Mouse (Mus musculus) myocyte (in vitro differentiated cells): Measurements from ENCODE around the gene Ctns. TPM values are rescaled to one million over a fixed set of nuclear protein-coding genes. Genes with fewer than 3 reads are reported as not detected.

ENCODE experiments used
- H3K27me3 ChIP-seq: one replicate; pipeline ENCODE4 v1.6.1; 2011; ENCODE audit not compliant: control insufficient read depth, insufficient read depth, insufficient read length
- H3K36me3 ChIP-seq: one replicate; pipeline ENCODE4 v1.6.1; 2011; ENCODE audit not compliant: control insufficient read depth, insufficient read depth
- H3K4me2 ChIP-seq: one replicate; pipeline ENCODE4 v1.6.1; 2011; ENCODE audit warnings: low read depth, control low read depth
- H3K4me3 ChIP-seq: one replicate; pipeline ENCODE4 v1.5.1; 2011; ENCODE audit warnings: mild to moderate bottlenecking, control low read depth, moderate library complexity
- H3K79me2 ChIP-seq: one replicate; pipeline ENCODE4 v1.6.1; 2011; ENCODE audit not compliant: control insufficient read depth, insufficient read depth
- H3ac ChIP-seq: one replicate; pipeline ENCODE4 v1.6.1; 2011; ENCODE audit not compliant: control insufficient read depth, insufficient read length
- CEBPB ChIP-seq: IDR thresholded peaks from 2 replicates; pipeline ENCODE4 v1.6.1; 2011; ENCODE audit warnings: mild to moderate bottlenecking, moderate library complexity; ENCODE audit not compliant: poor library complexity, insufficient read depth, severe bottlenecking
- E2F4 ChIP-seq: IDR thresholded peaks from one replicate; pipeline ENCODE4 v1.6.1; 2011; ENCODE audit warnings: mild to moderate bottlenecking, control low read depth, moderate library complexity; ENCODE audit not compliant: insufficient read depth
- MAX ChIP-seq: IDR thresholded peaks from one replicate; pipeline ENCODE4 v1.6.1; 2011; ENCODE audit warnings: low read depth, mild to moderate bottlenecking, control low read depth
- MYOD1 ChIP-seq, 3 experiments: IDR thresholded peaks; one replicate each; pipeline ENCODE4 v1.6.1; 2011; ENCODE audit warnings: control low read depth in 2 of 3, low read depth in 2 of 3, mild to moderate bottlenecking in 2 of 3, moderate library complexity in 1 of 3; ENCODE audit not compliant: insufficient read length in 2 of 3, control insufficient read depth in 1 of 3
- MYOG ChIP-seq, 3 experiments: IDR thresholded peaks; one replicate each; pipeline ENCODE4 v1.6.1; 2011; ENCODE audit warnings: control low read depth in 2 of 3, low read depth in 2 of 3, mild to moderate bottlenecking in 2 of 3; ENCODE audit not compliant: insufficient read length in 2 of 3, control insufficient read depth in 1 of 3, insufficient read depth in 1 of 3
- POLR2A ChIP-seq: IDR thresholded peaks from one replicate; pipeline ENCODE4 v1.6.1; 2011; ENCODE audit warnings: low read depth, mild to moderate bottlenecking, control low read depth, moderate library complexity; ENCODE audit not compliant: insufficient read length
- POLR2AphosphoS2 ChIP-seq: IDR thresholded peaks from one replicate; pipeline ENCODE4 v1.6.1; 2011; ENCODE audit warnings: low read depth, control low read depth; ENCODE audit not compliant: insufficient read length
- REST ChIP-seq: IDR thresholded peaks from one replicate; pipeline ENCODE4 v1.6.1; 2011; ENCODE audit warnings: mild to moderate bottlenecking, control low read depth, moderate library complexity; ENCODE audit not compliant: insufficient read depth, insufficient read length
- SRF ChIP-seq: IDR thresholded peaks from one replicate; pipeline ENCODE4 v1.6.1; 2011; ENCODE audit warnings: low read depth; ENCODE audit not compliant: control insufficient read depth, insufficient read length
- TCF12 ChIP-seq: IDR thresholded peaks from one replicate; pipeline ENCODE4 v1.6.1; 2011; ENCODE audit warnings: mild to moderate bottlenecking, control low read depth; ENCODE audit not compliant: poor library complexity, insufficient read depth, severe bottlenecking
- TCF3 ChIP-seq: IDR thresholded peaks from one replicate; pipeline ENCODE4 v1.6.1; 2011; ENCODE audit warnings: low read depth, control low read depth; ENCODE audit not compliant: insufficient read length
- USF1 ChIP-seq: IDR thresholded peaks from one replicate; pipeline ENCODE4 v1.6.1; 2011; ENCODE audit warnings: low read depth, mild to moderate bottlenecking, control low read depth, moderate library complexity
- polyA plus RNA-seq: library from polyadenylated mRNA; unstranded; fragments of >200 nt; fragmentation: generic; extraction: Trizol; gene quantifications from one replicate; pipeline ENCODE4 v1.2.1, GENCODE M21; 2012; ENCODE audit warnings: missing spikeins

Ctns gene
- polyA plus RNA-seq, 1 experiment, result 11.6 TPM

DNA sequence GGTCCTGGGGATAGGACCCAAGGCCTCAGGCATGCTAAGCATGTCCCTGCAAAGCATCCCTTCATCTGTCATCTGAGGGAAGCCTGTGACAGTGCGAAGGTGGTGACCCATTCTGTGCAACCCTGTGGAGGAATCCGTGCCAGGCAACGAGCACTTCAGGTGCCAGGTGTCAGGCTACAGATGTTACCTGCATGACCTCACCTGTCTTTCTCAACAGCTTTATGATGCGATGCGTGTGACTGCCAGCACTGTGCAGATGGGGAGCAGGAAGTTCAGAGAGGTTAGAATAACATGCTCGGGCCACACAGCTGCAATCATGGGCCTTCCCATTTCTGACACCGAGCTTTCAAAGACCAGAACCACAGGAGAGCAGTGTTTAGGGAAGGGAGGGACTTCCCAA, 6.4 kb upstream of the Ctns start:
- no peak overlapping the region for H3ac ChIP-seq
- H3K4me3 ChIP-seq, result no peak overlapping the region
- H3K4me2 ChIP-seq, result no peak overlapping the region
- H3K27me3 ChIP-seq, result no peaks in the 10 kb centered on the region
- TF ChIP-seq TCF3 (no peak), MYOD1 (IDR thresholded peaks at IDR 0.05; ENCODE audit: control insufficient read depth in 1 of 3, insufficient read length in 2 of 3, low read depth in 2 of 3) (no peak), USF1 (no peak), MAX (no peak)
- H3K79me2 ChIP-seq, result no peaks in the 10 kb centered on the region
- no peaks in the 10 kb centered on the region for H3K36me3 ChIP-seq

GRCm38 (mm10) chr11:73203895-73204294, 5.1 kb upstream of the Ctns start:
- no peak overlapping the region for H3K4me2 ChIP-seq
- no peak for TF ChIP-seq MYOG (IDR thresholded peaks at IDR 0.05; ENCODE audit: control insufficient read depth in 1 of 3, insufficient read depth in 1 of 3, insufficient read length in 2 of 3, low read depth in 2 of 3)
- TF ChIP-seq POLR2AphosphoS2, result no peak
- no peak for TF ChIP-seq USF1
- no peak for TF ChIP-seq SRF
- TF ChIP-seq E2F4, result no peak
- TF ChIP-seq POLR2A, result no peak
- no peak for TF ChIP-seq REST
- no peak for TF ChIP-seq TCF3
- TF ChIP-seq MYOD1 (IDR thresholded peaks at IDR 0.05; ENCODE audit: control insufficient read depth in 1 of 3, insufficient read length in 2 of 3, low read depth in 2 of 3), result no peak
- TF ChIP-seq TCF12, result no peak
- no peak for TF ChIP-seq CEBPB
- no peak for TF ChIP-seq MAX
- no peaks in the 10 kb centered on the region for H3K79me2 ChIP-seq
- H3K4me3 ChIP-seq, result no peak overlapping the region
- no peaks in the 10 kb centered on the region for H3K27me3 ChIP-seq
- no peaks in the 10 kb centered on the region for H3K36me3 ChIP-seq
- no peak overlapping the region for H3ac ChIP-seq

DNA sequence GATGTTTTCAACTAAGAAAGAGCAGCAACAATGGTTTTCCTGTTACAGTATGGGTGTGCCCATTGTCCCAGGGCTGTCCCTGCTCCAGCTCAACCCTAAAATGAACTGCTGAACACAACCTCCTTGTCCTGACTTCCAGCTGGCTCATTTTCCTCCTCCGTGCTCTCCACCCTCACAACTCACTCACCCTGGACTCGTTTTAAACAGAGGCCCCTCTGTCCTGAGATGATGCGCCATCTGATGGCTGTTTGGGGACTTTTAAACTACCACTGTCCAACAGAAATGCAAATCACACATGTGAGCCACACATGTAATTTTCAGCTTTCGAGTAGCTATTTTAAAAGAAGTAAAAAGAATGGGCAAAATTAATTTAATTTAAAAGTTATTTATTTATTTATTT, 2.8 kb upstream of the Ctns start:
- H3K27me3 ChIP-seq, result no peaks in the 10 kb centered on the region
- TF ChIP-seq MAX, result no peak
- TF ChIP-seq POLR2AphosphoS2, result no peak
- no peak for TF ChIP-seq TCF3
- no peak for TF ChIP-seq MYOG (IDR thresholded peaks at IDR 0.05; ENCODE audit: control insufficient read depth in 1 of 3, insufficient read depth in 1 of 3, insufficient read length in 2 of 3, low read depth in 2 of 3)
- no peak for TF ChIP-seq SRF
- no peak for TF ChIP-seq REST
- no peak for TF ChIP-seq USF1
- no peak for TF ChIP-seq POLR2A
- TF ChIP-seq MYOD1 (IDR thresholded peaks at IDR 0.05; ENCODE audit: control insufficient read depth in 1 of 3, insufficient read length in 2 of 3, low read depth in 2 of 3), result no peak
- no peak for TF ChIP-seq E2F4
- no peak for TF ChIP-seq TCF12
- TF ChIP-seq CEBPB, result no peak
- H3K4me3 ChIP-seq, result no peak overlapping the region
- H3K36me3 ChIP-seq, result no peaks in the 10 kb centered on the region
- H3ac ChIP-seq, result no peak overlapping the region
- H3K79me2 ChIP-seq, result no peaks in the 10 kb centered on the region
- H3K4me2 ChIP-seq, result no peak overlapping the region

GRCm38 (mm10) chr11:73201021-73201420, 2.2 kb upstream of the Ctns start:
- H3ac ChIP-seq, result no peak overlapping the region
- no peaks in the 10 kb centered on the region for H3K79me2 ChIP-seq
- no peaks in the 10 kb centered on the region for H3K36me3 ChIP-seq
- no peak overlapping the region for H3K4me3 ChIP-seq
- H3K27me3 ChIP-seq, result no peaks in the 10 kb centered on the region
- no peak overlapping the region for H3K4me2 ChIP-seq
- TF ChIP-seq TCF3 (no peak), POLR2A (no peak), SRF (no peak), POLR2AphosphoS2 (no peak), REST (no peak), CEBPB (no peak), MYOD1 (IDR thresholded peaks at IDR 0.05; ENCODE audit: control insufficient read depth in 1 of 3, insufficient read length in 2 of 3, low read depth in 2 of 3) (no peak), TCF12 (no peak), USF1 (no peak), E2F4 (no peak), MAX (no peak), MYOG (IDR thresholded peaks at IDR 0.05; ENCODE audit: control insufficient read depth in 1 of 3, insufficient read depth in 1 of 3, insufficient read length in 2 of 3, low read depth in 2 of 3) (no peak)

DNA sequence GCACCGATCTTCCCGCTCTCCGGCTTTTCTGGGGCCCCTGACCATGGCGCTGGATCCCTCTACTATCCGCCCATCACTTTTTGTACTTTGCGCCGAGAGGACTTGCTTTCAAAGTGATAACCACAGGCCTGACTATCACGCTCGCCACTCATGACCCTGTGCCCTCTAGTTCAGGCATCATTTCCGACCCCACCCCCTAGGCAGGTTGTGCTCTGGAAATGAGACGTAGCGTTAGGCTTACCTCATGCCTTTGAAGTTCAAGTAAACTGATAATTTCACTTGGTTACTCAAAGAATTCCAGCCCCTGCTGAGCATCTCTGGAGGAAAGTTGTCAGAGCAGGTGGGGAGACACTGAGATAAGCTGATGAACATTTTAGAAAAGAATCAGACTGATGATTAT, 1.0 kb upstream of the Ctns start:
- H3K79me2 ChIP-seq, result no peaks in the 10 kb centered on the region
- peak overlapping the region; percentile 58 for H3K4me3 ChIP-seq
- no peaks in the 10 kb centered on the region for H3K36me3 ChIP-seq
- no peak for TF ChIP-seq CEBPB
- H3ac ChIP-seq, result peak overlapping the region; percentile 10
- H3K4me2 ChIP-seq, result peak overlapping the region; percentile 86
- H3K27me3 ChIP-seq, result no peaks in the 10 kb centered on the region

GRCm38 (mm10) chr11:73199230-73199712, 429 bp upstream of the Ctns start, which contains the start of gene Shpk:
TSS of gene Shpk (plus strand) at chr11:73199460.
- no peaks in the 10 kb centered on the region for H3K36me3 ChIP-seq
- H3K4me3 ChIP-seq, result peak within 1 kb of the TSS; percentile 58
- peak within 1 kb of the TSS; percentile 10 for H3ac ChIP-seq
- TF ChIP-seq TCF12 (no peak), REST (no peak), POLR2AphosphoS2 (peak; percentile 94), POLR2A (peak; percentile 92), TCF3 (no peak), SRF (no peak), E2F4 (no peak)
- H3K79me2 ChIP-seq, result no peaks in the 10 kb centered on the region
- H3K27me3 ChIP-seq, result no peaks in the 10 kb centered on the region
- H3K4me2 ChIP-seq, result peak within 1 kb of the TSS; percentile 95
